Mouse (Mus musculus) stomach, postnatal 0 days (tissue): Measurements from ENCODE around the gene Dnah2.

Source experiments
- CTCF ChIP-seq: IDR thresholded peaks from 2 replicates; pipeline ENCODE4 v1.5.1; 2016; ENCODE audit warnings: antibody characterized with exemption, low read depth, mild to moderate bottlenecking, moderate library complexity
- EP300 ChIP-seq: optimal IDR thresholded peaks from 2 replicates; pipeline ENCODE3; 2016; ENCODE audit warnings: antibody characterized with exemption

DNA sequence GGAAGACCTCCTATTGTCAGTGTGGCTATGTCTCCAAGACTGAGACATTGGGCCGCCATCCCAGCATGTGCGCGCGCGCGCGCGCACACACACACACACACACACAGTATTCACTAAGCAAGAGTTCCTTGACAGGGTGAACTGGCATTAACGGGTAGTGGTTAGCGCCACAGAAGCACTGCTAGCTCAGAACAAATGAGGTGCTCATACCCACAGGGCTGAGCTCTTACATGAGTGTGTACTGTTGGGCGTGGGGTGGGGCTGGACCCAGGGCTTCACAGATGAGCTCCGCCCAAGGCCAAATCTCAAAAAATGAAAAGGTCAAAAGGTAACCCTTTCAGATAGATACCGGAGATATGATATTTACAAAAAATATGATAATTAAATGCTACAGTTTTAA, 36.0 kb upstream of the Dnah2 start:
- TF ChIP-seq CTCF = no peak
- TF ChIP-seq EP300 = no peak
